Mouse (Mus musculus) CH12.LX (cell line): Measurements from ENCODE around the gene Pcdh8.

Experiments
- CTCF ChIP-seq, 2 experiments: IDR thresholded peaks in 1 of 2; conservative IDR thresholded peaks in 1 of 2; 2 replicates each; pipeline ENCODE4 v1.5.1; 2011 to 2012; ENCODE audit warnings: low read depth in 2 of 2, low read length in 2 of 2, improper control_type of control experiment in 1 of 2, inconsistent platforms in 1 of 2, mild to moderate bottlenecking in 1 of 2, moderate library complexity in 1 of 2
- EP300 ChIP-seq: IDR thresholded peaks from 2 replicates; pipeline ENCODE4 v1.6.1; 2011; ENCODE audit warnings: low read length, improper control_type of control experiment
- GABPA ChIP-seq: IDR thresholded peaks from 2 replicates; pipeline ENCODE4 v1.6.1; 2012; ENCODE audit warnings: low read depth, low read length, improper control_type of control experiment, inconsistent platforms; ENCODE audit not compliant: insufficient replicate concordance
- KAT2A ChIP-seq: IDR thresholded peaks from 2 replicates; pipeline ENCODE4 v1.6.1; 2012; ENCODE audit warnings: low read length, improper control_type of control experiment, inconsistent platforms; ENCODE audit not compliant: insufficient replicate concordance
- MAX ChIP-seq: IDR thresholded peaks from 2 replicates; pipeline ENCODE4 v1.6.1; 2011; ENCODE audit warnings: low read length, improper control_type of control experiment
- POLR2A ChIP-seq: IDR thresholded peaks from 2 replicates; pipeline ENCODE4 v1.6.1; 2011; ENCODE audit warnings: low read depth, mild to moderate bottlenecking, improper control_type of control experiment, low read length
- USF1 ChIP-seq: IDR thresholded peaks from 2 replicates; pipeline ENCODE4 v1.6.1; 2014; ENCODE audit warnings: low read depth, mild to moderate bottlenecking, inconsistent platforms, low read length, improper control_type of control experiment
- ZKSCAN1 ChIP-seq: IDR thresholded peaks from 2 replicates; pipeline ENCODE4 v1.6.1; 2012; ENCODE audit warnings: low read depth, inconsistent platforms, low read length, improper control_type of control experiment, borderline replicate concordance
- ZMIZ1 ChIP-seq: IDR thresholded peaks from 2 replicates; pipeline ENCODE4 v1.6.1; 2012; ENCODE audit warnings: low read depth, mild to moderate bottlenecking, inconsistent platforms, low read length, improper control_type of control experiment
- ZNF384 ChIP-seq: IDR thresholded peaks from 2 replicates; pipeline ENCODE4 v1.6.1; 2012; ENCODE audit warnings: low read depth, low read length, improper control_type of control experiment, inconsistent platforms

DNA sequence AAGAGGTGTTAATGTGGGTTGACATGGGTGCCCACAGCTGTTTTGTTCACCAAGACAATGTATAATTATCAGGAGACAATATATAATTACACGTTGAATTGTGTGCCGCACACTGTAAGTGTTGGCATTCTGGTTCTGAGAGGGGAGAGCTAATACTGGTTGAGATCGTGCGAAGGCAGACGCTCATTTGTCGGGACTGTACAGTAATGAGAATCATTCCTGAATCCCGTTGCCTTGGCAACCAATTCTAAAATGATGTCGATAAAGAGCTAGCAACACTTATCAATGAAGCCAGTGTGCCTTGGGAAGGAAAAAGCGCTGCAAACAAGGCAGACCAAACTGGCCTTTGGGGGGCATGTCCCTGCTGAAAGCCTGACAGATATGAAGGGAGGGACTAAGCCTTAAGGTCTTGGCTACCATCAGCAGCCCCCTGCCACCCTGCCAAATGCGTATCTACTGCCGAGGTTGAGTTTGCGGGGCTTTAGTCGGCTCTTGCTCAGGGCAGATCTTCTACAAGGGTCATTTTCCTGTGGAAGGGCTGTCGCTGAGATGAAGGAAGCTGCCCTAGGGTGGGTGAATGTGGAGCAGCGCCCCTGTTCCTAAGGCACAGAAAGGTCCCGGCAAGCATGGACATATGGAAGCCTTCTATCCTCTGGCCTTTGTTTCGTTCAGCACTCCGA, 47.0 kb downstream of the Pcdh8 start:
- TF ChIP-seq POLR2A, result no peak
- TF ChIP-seq KAT2A, result no peak
- TF ChIP-seq USF1, result no peak
- no peak for TF ChIP-seq GABPA
- TF ChIP-seq EP300, result no peak
- no peak for TF ChIP-seq CTCF (conservative IDR thresholded peaks at IDR 0.05 in 1 of 2, IDR thresholded peaks at IDR 0.05 in 1 of 2; ENCODE audit: low read depth in 2 of 2, low read length in 2 of 2)
- TF ChIP-seq ZMIZ1, result no peak
- no peak for TF ChIP-seq ZKSCAN1
- TF ChIP-seq MAX, result no peak
- no peak for TF ChIP-seq ZNF384
